Mouse (Mus musculus) hindbrain, embryonic 10.5 days (tissue): ENCODE data around the gene Hyal6. TPM values are rescaled to one million over a fixed set of nuclear protein-coding genes. Genes with fewer than 3 reads are reported as not detected.

ENCODE experiments used
- DNase-seq: peaks from one replicate; pipeline ENCODE4 v3.0.0-alpha.2; 2017; ENCODE audit warnings: low spot score
- H3K27ac ChIP-seq: fragments of 300-500 bp; sonication (generic); 2 replicates; pipeline ENCODE4 v1.5.1; 2016; ENCODE audit warnings: mild to moderate bottlenecking, moderate library complexity
- H3K27me3 ChIP-seq: fragments of 300-500 bp; sonication (generic); 2 replicates; pipeline ENCODE4 v1.6.1; 2016; ENCODE audit warnings: mild to moderate bottlenecking; ENCODE audit not compliant: poor library complexity, insufficient read depth, severe bottlenecking
- H3K36me3 ChIP-seq: fragments of 300-500 bp; sonication (generic); 2 replicates; pipeline ENCODE4 v1.6.1; 2016; ENCODE audit warnings: mild to moderate bottlenecking, moderate library complexity
- H3K4me1 ChIP-seq: fragments of 300-500 bp; sonication (generic); replicated peaks from 2 replicates; pipeline ENCODE4 v1.6.1; 2016; ENCODE audit warnings: mild to moderate bottlenecking
- H3K4me3 ChIP-seq: fragments of 300-500 bp; sonication (generic); 2 replicates; pipeline ENCODE4 v1.5.1; 2016; ENCODE audit warnings: mild to moderate bottlenecking, moderate library complexity
- H3K9me3 ChIP-seq: fragments of 300-500 bp; sonication (generic); 2 replicates; pipeline ENCODE4 v1.6.1; 2016; ENCODE audit warnings: mild to moderate bottlenecking, moderate library complexity
- WGBS: fragments of 180-500 bp; shearing (Covaris S2); methylation state at CpG from one replicate; pipeline ENCODE4 v1.1.7; 2016; 5-methylcytosine and 5-hydroxymethylcytosine counted together
- polyA plus RNA-seq: library from polyadenylated mRNA; unstranded; fragments of >200 nt; fragmentation: Nextera tagmentation; extraction: Ambion mirVana; gene quantifications from 2 replicates; pipeline ENCODE4 v1.2.1, GENCODE M21; 2016

Gene Hyal6
- not detected in 2 replicates for polyA plus RNA-seq

DNA sequence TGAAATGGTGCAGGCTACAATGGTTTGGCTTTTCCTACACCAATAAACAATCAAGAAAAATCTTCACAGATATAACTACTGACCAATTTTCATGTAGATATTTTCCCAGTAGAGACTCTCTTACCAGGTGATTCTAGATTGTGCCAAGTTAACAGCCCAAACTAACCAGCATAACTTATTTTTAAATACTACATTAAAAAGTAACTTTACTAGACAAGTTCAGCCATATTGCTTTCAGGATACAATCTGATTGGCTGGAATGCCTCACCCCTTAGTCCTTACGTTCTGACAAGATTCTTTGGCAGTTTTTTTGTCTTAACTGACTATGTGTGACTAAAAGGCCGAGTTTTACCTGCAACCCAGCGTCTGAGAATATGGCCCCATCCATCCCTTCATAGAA is at the start of gene Hyal6:
TSS of gene Hyal6 (plus strand) at position 301 of the 400 bp plus-strand sequence.
- Histone ChIP-seq H3K27ac (no peak within 1 kb of the TSS), H3K4me3 (no peak within 1 kb of the TSS), H3K4me1 (no peaks in the 10 kb centered on the region), H3K9me3 (no peaks in the 10 kb centered on the region), H3K27me3 (no peaks in the 10 kb centered on the region), H3K36me3 (no peaks in the 10 kb centered on the region)
- no peak for DNase-seq
- 81% methylated on average over 3 of the region's 3 CpGs for WGBS

DNA sequence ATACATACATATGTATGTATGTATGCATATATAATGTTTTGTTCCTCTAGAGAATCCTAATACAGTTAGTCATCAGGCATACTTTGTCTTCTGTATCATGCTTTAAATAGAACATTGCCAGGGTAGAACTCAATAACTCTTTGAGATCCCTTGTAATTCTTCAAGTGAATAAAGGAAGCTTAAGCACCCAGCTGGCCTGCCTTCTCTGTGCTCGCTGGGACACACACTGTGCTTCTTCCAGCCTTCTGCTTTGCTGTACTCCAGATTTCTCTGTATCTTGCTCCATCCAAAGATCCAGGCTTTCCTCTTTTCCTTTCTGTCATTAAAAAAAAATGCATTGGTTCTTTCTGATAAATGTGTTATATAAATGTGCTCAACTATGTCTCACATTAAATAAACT is 45.2 kb upstream of the Hyal6 start:
- no peak for DNase-seq

GRCm38 (mm10) chr6:24694455-24695410 is 38.3 kb upstream of the Hyal6 start:
- Histone ChIP-seq H3K27ac (no peak overlapping the region), H3K36me3 (no peaks in the 10 kb centered on the region), H3K27me3 (no peaks in the 10 kb centered on the region), H3K4me1 (no peaks in the 10 kb centered on the region), H3K4me3 (no peak overlapping the region), H3K9me3 (no peaks in the 10 kb centered on the region)
- no peak for DNase-seq
- WGBS = 90% methylated on average over 11 of the region's 11 CpGs

More for the DNA sequence above, 45.2 kb upstream of the Hyal6 start:
- H3K27ac ChIP-seq = no peak overlapping the region
- no peaks in the 10 kb centered on the region for H3K4me1 ChIP-seq
- WGBS = 50% methylated on average over 1 of the region's 1 CpGs
- H3K4me3 ChIP-seq = no peak overlapping the region
- H3K27me3 ChIP-seq = no peaks in the 10 kb centered on the region
- H3K36me3 ChIP-seq = no peaks in the 10 kb centered on the region
- no peaks in the 10 kb centered on the region for H3K9me3 ChIP-seq

- Histone ChIP-seq H3K4me3 (no peak overlapping the region), H3K9me3 (no peaks in the 10 kb centered on the region), H3K36me3 (no peaks in the 10 kb centered on the region), H3K27ac (no peak overlapping the region), H3K27me3 (no peaks in the 10 kb centered on the region), H3K4me1 (no peaks in the 10 kb centered on the region)
- 86% methylated on average over 4 of the region's 4 CpGs for WGBS
- DNase-seq = no peak
These were observed 36.9 kb upstream of the Hyal6 start for GRCm38 (mm10) chr6:24696117-24696516.

GRCm38 (mm10) chr6:24697216-24697615 is 35.8 kb upstream of the Hyal6 start:
- DNase-seq = no peak
- Histone ChIP-seq H3K36me3 (no peaks in the 10 kb centered on the region), H3K4me3 (no peak overlapping the region), H3K27me3 (no peaks in the 10 kb centered on the region), H3K4me1 (no peaks in the 10 kb centered on the region), H3K27ac (no peak overlapping the region), H3K9me3 (no peaks in the 10 kb centered on the region)
- WGBS = 84% methylated on average over 5 of the region's 5 CpGs

GRCm38 (mm10) chr6:24707090-24707489 is 26.0 kb upstream of the Hyal6 start:
- H3K36me3 ChIP-seq = no peaks in the 10 kb centered on the region
- DNase-seq = no peak
- whole genome bisulfite sequencing = 90% methylated on average over 5 of the region's 5 CpGs
- H3K9me3 ChIP-seq = no peaks in the 10 kb centered on the region
- no peak overlapping the region for H3K4me3 ChIP-seq
- H3K27ac ChIP-seq = no peak overlapping the region
- H3K4me1 ChIP-seq = no peaks in the 10 kb centered on the region
- H3K27me3 ChIP-seq = no peaks in the 10 kb centered on the region

DNA sequence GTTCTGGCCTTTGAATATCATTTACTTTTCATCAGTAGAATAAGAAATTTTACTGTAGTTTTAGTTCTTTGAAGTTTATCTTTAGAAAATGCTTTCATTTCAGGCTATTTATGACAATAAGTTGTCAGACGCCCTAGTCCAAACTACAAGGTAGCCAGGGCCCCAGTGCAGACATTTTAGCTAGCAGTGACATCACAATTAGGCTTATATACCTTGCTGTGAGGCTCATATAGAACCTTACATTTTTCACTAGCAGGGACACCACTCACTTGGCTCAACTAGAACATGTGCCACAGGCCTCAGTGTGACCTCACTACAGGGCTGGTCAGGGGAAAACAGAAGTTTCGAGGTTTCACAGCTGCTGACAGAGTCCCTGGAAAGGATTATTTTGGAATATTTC is 25.5 kb upstream of the Hyal6 start:
- 81% methylated on average over 2 of the region's 2 CpGs for WGBS
- Histone ChIP-seq H3K4me3 (no peak overlapping the region), H3K9me3 (no peaks in the 10 kb centered on the region), H3K36me3 (no peaks in the 10 kb centered on the region), H3K27ac (no peak overlapping the region), H3K4me1 (no peaks in the 10 kb centered on the region), H3K27me3 (no peaks in the 10 kb centered on the region)
- no peak for DNase-seq

DNA sequence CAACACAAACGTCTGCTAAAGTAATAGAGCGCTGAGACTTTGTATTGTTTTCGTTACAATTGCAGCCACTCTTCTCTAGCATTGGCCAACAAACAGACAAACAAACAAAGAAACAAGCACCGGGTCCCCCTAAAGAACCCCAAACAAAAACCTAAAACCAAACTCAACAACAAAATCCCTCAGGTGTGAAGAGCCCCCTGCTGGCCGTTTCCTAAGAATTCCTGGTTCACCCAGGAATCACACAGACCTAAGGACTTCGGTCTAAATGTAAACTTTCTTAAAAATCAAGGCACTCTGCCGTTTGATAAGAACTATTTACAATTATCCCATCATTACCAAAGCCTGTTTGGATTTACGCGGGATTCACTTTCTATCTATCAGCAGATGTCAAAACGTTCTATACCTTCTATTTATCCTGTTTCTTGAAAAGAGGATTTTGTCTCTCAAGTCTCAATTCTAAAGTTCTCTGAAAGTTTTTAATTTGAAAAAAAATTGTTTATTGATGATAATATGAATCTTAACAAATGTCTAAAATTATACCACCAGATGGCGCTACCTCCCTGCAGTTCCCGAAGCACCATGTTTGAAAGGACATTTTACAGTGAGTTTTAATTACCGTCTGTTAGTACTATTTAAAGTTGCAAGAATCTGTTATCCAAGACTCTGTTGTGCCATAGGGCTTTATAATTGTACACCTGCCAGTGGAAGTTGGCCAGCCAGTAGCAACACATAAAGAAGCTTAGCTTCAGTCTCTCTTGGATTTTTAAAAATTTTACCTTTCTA is 11.5 kb upstream of the Hyal6 start:
- DNase-seq = peak; percentile 8
- H3K27me3 ChIP-seq = no peaks in the 10 kb centered on the region
- no peaks in the 10 kb centered on the region for H3K4me1 ChIP-seq
- no peak overlapping the region for H3K4me3 ChIP-seq
- H3K9me3 ChIP-seq = no peaks in the 10 kb centered on the region
- WGBS = 37% methylated on average over 13 of the region's 13 CpGs
- no peaks in the 10 kb centered on the region for H3K36me3 ChIP-seq
- H3K27ac ChIP-seq = no peak overlapping the region

DNA sequence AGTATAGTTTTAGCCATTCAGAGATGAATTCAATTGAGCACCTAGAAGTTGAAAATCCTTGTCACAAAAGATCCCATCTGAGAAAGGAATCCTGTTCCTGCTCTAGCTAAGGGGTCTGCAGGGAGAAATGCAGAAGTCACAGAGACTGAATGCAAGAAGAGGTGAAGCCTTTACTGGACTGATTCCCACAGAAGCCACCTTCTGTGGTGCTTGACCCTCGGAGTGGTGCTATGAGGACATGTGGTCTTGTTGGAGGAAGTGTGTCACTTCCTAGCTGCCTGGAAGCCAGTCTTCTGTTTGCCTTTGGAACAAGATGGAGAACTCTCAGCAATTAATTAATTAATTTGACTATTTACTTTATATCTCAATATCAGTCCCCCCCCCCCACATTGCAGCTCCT is 4.9 kb upstream of the Hyal6 start:
- H3K27me3 ChIP-seq = no peaks in the 10 kb centered on the region
- no peaks in the 10 kb centered on the region for H3K36me3 ChIP-seq
- H3K9me3 ChIP-seq = no peaks in the 10 kb centered on the region
- DNase-seq = no peak
- 79% methylated on average over 1 of the region's 1 CpGs for WGBS
- no peak overlapping the region for H3K4me3 ChIP-seq
- H3K4me1 ChIP-seq = no peaks in the 10 kb centered on the region
- H3K27ac ChIP-seq = no peak overlapping the region

GRCm38 (mm10) chr6:24734565-24734964 is 1.5 kb downstream of the Hyal6 start:
- H3K27me3 ChIP-seq = no peaks in the 10 kb centered on the region
- no peaks in the 10 kb centered on the region for H3K9me3 ChIP-seq
- no peak overlapping the region for H3K4me3 ChIP-seq
- DNase-seq = no peak
- H3K36me3 ChIP-seq = no peaks in the 10 kb centered on the region
- no peak overlapping the region for H3K27ac ChIP-seq
- no peaks in the 10 kb centered on the region for H3K4me1 ChIP-seq
- WGBS = 89% methylated on average over 6 of the region's 6 CpGs

- Histone ChIP-seq H3K4me3 (no peak within 1 kb of the TSS), H3K9me3 (no peaks in the 10 kb centered on the region), H3K27ac (no peak within 1 kb of the TSS), H3K4me1 (peaks cover 9% of the 10 kb centered on the region), H3K27me3 (no peaks in the 10 kb centered on the region), H3K36me3 (no peaks in the 10 kb centered on the region)
- DNase-seq = no peak
- WGBS = 85% methylated on average over 4 of the region's 4 CpGs
These were observed 15.0 kb downstream of the Hyal6 start, which contains the start of gene Hyal4 for GRCm38 (mm10) chr6:24748029-24748428. Gene Hyal4 (plus strand): TSS chr6:24748329.

GRCm38 (mm10) chr6:24759281-24759680 is 26.2 kb downstream of the Hyal6 start:
- DNase-seq = no peak
- Histone ChIP-seq H3K4me1 (no peaks in the 10 kb centered on the region), H3K27me3 (no peaks in the 10 kb centered on the region), H3K27ac (no peak overlapping the region), H3K9me3 (no peaks in the 10 kb centered on the region), H3K36me3 (no peaks in the 10 kb centered on the region), H3K4me3 (no peak overlapping the region)
- 93% methylated on average over 3 of the region's 3 CpGs for WGBS

GRCm38 (mm10) chr6:24766261-24766660 is 33.2 kb downstream of the Hyal6 start:
- H3K9me3 ChIP-seq = no peaks in the 10 kb centered on the region
- no peaks in the 10 kb centered on the region for H3K36me3 ChIP-seq
- no peaks in the 10 kb centered on the region for H3K27me3 ChIP-seq
- H3K4me3 ChIP-seq = no peak overlapping the region
- 84% methylated on average over 2 of the region's 2 CpGs for WGBS
- DNase-seq = no peak
- no peak overlapping the region for H3K27ac ChIP-seq
- no peaks in the 10 kb centered on the region for H3K4me1 ChIP-seq
